Mouse (Mus musculus): ENCODE results near the gene Dll1.

The Dll1 gene

DNA sequence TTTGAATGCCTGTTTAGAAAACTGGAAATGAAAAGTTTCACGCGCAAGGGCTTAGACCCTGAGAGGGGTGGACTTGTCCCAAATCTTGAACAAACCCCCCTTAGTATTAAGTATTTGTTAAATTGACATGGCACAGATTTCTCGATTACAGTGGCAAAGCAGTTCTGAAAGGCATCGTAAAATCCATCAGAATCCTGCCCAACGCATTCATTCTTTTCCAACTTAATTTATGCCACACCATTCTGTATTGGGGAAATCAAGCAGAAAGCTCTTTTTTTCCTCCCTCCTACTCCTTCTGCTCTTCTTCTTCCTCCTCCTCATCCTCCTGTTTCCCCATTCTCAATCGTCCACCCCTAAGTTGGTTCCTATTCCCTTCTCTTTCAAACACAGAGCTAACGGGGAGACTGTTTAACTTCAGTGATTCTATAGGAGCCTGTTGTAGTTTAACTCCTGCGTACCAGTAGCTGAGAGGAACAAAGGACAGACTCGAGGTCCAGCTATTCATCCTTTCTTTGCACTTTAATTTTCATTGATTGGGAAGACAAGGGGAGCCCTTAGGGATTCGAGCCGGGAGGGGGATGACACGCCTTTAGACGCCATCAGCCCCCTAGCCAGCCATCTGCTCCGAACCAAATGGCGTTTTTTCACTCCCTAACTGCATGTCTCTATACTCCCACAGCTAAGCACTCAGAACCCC is 1.9 kb upstream of the Dll1 start:
- no peak for DNase-seq

DNA sequence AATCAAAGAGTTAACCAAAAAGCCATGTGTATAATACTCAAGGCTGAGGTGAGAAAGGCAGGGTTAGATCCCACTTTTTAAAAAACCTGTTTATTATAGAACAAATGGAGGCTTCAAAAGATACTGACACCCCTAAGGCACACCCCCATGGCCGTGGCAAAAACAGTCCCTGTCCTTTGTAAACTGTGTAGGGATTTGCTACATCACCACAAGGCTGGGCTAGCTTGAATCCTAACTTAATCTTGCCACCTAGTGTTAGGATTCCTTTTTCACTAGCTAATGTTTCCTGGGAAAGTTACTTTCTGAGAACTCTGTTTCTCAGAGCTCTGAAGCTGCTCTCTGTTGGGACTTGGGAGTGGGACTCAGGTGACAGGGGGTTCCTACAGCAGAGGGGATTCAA is 1.2 kb upstream of the Dll1 start:
- DNase-seq = no peak

DNA sequence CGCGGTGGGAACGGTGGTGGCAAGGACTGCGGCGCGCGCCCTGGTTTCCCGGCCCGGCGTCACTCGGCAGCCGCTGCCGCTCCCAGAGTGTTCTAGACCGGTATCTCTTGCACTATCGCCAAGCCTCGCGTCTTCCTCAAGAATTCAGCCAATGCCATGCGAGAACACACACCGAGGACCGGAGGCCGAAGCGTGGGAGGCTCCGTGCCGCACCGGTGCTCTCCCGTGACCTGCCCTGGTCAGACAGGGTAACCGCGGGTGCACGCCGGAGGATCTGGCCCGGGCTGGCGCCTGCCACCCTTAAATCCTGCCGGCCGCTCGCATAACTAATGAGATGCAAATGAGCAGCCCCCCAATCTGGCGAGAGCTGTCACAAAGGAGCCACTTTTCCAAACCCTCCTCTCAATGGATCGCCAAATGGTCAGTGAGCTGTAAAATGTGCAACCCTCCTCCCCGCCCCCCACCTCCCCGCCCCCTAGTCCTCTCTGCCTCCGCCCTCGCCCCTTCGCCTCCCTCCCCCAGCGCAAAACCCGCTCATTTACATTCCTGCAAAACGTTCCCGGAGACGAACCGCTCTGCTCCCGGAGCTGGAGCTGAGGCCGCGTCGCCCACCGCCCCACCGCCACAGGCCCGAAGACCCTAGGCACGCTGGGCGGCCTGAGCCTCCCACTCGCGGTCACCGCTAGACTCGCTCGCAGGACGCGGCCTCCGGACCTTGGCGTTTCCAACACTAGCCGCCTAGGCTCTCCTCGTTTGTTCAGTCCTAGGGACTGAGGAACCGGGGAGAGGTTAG is 775 bp downstream of the Dll1 start:
- peak; percentile 19 for DNase-seq

DNA sequence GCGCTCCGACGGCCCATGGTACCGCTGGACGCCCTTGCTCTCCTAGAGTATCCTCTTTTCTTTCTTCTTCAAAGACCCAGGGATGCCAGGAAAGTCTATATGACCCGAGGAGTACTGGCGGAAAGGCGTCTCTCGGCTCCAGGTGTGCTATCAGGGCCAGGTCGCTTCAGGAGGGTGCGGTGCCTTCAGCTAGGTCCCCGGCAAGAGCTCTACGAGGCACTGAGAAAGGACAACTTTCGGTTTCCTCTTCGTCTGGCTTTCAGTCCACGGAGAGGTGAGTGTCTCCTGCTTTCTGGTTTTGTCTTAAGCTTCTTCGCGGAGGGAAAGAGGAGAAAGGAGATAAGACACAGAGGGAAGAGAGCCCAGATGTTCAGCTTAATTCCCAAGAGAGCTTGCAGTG is 1.4 kb downstream of the Dll1 start:
- no peak for DNase-seq

DNA sequence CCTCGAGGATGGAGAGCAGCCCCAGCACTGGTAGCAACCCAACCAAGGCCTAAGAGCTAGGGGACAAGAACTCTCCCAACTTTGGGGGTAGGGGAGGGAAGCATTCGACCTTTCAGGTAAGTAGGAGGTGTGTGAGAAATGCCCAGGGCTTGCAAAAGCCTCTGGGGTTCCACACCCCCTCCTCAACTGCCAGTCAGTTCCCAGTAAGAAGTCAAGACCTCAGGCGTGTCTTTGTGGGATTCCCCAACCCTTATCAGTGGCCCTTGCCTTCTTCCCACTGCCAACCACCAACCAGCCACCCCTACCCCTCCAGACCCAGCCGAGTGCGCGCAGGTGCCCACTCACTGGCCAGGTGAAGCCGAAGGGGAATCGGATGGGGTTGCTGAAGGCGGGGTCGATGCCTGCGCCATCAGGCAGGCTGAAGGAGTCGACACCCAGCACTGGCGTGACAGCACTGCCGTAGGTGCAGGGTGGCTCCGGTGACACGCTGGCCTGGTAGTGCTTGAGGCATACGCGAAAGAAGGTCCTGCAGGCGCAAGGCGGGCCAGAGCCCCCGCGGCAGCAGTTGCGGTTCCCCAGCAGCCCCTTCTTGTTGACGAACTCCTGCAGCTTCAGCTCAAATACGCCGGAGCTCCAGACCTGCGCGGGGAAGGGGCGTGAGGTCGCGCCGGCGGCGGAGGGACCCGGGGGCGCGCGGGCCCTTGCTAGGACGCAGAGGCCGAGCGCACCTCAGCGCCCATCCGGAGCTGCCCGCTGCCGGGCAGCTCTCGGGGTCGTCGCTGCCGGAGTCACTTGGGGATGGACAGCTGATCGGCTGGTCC is 2.1 kb downstream of the Dll1 start:
- DNase-seq = no peak

DNA sequence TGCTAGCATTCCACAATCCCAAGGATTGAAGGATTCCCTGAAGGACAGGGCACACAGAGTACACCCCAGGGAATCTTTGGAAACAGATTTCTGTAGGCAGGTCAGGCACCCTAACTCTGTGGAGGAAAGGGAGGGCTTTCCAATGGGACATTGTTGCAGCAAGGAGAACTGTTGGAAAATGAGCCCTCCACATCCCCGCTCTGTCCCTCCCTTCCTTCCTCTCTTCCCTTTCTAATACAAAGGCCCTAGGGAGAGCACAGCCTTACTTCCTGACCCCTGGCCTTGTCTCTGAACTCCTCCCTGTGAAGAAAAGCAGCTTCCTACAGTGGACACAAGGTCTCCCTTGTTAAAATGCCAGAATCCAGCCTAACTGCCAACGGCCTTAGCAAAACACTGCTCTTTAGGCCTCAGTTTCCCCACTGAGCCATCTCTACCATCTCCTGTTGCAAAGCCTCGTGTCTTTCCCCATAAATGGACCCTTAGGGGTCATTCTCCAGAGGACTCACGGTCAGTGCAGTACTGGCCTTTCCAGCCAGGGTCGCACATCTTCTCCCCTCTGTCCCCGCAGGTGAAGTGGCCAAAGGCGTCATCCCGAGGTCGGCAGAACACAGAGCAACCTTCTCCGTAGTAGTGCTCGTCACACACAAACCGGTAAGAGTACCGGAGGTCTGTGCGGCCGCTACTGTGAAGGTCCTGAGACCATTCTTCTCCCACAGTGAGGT is 3.6 kb downstream of the Dll1 start:
- DNase-seq = no peak

DNA sequence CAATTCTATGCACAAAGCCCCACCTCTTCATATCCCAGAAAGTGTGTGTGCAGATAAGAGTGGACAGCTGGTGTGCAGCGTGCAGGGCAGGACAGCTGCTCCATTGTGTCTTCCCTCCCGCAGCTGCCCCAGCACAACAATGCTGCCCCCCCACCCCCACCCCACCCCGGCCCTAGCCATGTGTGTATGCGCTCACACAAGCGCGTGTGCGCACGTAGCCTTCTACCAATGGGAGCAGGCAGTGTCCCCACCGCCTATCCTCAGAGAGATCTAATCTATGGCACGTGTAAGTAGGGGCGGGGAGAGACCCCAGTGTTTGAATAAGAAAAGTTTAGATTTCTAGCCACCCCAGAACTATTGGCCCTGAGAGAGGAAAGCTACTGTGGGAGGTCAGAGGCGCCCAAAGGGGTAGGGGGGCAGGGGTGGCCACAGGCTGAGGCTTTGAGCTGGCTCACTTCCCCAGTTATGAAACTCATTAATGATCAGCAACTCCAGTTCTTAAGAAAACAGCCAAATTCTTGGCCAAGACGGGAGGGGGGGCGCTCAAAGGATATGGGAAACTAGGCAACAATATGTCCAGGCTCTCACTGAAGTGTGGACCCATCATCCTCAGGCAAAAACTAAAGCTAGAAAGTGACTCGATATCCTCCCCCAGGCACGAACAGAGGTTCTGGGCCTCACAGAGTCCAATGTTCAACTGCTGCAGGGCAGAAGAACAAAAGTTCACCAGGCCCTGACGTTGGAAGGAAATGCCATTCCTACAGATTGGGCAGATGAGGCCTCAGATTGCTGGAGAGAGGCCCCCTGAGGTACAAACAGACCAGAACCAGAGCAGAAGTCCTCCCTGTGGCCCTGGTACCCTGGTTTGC is 4.5 kb downstream of the Dll1 start:
- no peak for DNase-seq

DNA sequence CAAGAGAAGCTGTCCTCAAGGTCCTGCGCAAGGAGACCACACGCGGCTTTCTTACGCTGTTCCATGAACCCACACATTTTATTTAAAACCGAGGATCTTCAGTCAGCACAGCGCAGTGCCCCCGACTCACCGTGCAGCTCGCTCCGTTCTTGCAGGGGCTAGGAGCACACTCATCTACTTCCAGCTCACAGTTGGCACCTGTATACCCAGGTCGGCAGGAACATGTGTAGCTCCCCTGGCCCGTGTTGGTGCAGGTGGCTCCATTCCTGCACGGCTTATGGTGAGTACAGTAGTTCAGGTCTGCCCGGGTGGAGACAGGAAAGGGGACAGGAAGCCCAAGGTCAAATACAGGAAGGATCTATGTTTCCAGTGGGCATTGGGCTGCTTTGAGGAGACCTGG is 6.3 kb downstream of the Dll1 start:
- no peak for DNase-seq

DNA sequence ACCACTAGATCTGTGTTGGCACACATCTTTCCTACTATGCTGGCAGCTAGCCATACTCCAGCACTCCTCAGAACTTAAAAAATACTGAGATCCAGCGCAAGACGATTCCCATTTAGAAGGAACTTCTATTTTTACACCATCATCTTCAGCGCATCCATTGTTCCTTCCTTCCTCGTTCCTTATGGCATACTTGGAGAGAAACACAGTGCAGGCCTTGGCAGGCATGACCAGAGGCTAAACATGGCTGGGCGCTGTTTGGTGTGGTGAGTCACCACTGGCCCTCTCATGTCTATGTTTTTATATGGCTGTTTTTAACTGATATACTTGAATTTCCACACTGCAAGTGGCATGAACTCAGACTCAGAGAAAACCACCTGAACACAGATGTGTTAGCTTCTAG is 11.0 kb downstream of the Dll1 start:
- DNase-seq = no peak

DNA sequence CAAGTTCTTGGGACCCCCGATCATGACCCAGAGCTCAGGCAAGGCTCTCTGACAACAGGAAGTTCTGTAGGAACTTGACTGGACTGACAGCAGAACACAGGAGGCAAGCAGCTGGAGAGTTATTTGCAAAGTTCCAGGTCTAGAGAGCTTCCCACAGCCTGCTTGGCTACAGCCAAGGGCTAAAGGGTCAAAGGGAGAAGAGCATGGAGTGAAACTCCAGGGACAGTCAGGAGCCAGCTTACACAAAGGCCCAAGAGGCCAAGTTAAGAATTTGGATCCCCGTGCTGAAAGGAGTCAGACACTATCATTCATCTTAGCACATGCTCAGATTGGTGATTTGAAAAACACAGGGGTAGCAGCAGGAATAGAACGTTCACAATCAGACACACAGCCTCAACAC is 13.0 kb downstream of the Dll1 start:
- DNase-seq = no peak

DNA sequence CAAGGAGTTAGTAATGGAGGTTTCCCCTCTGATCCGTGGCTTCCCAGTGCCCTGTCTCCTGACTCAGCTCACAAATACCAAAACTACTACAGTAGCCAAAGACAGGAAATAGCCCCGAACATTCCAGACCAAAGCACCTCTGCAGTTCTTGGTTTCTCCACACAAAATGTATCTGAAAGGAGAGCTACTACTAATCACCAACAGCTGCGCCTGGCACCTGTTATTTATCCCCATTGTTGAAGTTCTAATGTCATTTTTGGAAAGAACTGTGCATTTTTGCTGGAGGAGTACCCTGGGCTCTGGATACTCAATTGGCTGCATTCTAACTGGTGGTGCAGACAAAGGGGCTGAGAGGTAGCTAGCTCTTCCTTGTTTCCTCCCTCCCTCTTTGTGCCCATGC is 19.6 kb downstream of the Dll1 start:
- no peak for DNase-seq

DNA sequence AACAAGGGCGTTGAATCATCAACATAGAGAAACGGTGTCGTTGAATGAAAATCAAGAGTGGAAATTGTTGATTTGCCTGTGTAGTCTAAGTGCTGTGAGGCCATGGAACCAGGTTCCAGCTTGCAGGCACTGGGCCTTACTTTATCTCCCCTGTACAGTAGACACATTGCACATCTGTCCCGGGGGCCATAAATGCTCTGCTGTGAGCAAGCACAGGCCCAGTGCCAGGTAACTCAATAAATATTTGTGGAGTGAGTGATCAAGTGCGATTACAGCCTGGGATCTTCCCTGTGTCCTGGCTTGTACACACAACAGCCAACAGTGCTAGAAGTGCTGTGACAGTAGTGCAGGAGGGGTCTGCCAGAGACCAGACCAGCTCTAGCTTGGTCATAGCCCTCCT is 20.1 kb downstream of the Dll1 start:
- no peak for DNase-seq

DNA sequence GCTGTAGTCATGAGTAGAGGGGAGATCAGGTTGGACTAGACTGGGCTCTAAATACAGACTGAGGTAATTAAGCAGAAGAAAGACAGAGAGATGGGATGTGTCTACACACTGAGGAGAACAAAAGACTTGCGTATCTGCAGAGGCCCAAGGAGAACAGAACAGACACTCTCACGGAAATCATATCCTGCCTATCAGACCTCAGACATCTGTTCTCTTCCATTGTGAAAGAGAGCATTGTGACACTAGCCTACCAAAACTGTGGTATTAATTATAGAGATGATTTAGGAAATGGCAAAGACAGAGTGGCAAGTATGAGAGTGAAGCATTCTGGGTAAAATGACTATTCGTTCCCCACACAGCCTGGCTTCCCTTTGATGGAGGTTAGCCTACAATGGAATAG is 21.6 kb downstream of the Dll1 start:
- DNase-seq = no peak

DNA sequence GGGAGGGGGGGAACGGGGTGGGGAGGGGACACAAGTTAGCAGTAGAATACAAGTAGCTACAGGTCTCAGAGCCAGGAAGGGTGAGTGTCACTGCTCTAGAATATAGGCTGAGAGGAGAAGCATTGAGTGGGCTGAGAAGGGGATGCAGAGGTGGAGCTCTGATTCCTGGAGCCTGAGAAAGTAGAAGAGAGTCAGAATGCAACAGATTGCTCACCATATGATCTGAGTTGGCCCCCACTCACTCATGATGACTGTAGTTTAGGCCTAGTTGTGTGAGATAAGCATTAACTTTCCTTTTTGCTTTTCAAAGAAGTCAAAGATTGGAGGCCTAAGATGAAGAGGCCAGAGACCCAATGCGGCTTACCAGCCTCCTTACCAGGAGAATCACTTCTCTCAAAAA is 22.7 kb downstream of the Dll1 start:
- no peak for DNase-seq

DNA sequence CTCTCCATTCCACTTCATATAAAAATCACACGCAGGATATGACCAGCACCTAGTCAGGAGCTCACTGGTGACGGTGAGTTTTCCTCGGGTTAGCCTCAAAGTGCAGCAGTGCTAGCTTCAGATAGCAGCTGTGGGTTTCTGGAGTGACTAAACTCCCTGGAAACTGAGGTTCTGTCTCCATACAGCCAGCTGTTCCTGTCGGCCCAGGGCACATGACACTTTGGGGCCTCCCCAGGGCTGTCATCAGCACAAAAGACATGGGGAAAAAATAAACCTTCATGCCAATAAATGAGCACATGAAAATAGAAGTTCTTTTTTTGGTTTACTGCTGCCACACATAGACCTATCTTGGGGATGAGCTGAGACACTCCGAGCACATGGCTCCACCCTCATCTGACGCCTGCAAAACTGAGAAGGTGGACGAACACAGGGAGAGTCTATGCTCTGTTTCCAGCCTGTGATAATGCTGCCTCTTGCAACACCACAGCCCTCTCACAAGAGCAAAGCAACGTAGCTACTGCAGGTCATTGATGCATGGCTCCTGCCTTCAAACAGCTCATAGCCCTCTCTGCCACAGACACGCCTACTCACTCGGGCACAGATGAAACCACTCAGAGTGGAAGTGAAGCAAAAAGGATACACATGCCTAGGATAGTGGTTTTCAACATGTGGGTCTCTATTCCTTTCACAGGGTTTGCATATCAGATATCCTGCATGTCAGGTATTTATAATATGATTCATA is 23.6 kb downstream of the Dll1 start:
- DNase-seq = no peak

DNA sequence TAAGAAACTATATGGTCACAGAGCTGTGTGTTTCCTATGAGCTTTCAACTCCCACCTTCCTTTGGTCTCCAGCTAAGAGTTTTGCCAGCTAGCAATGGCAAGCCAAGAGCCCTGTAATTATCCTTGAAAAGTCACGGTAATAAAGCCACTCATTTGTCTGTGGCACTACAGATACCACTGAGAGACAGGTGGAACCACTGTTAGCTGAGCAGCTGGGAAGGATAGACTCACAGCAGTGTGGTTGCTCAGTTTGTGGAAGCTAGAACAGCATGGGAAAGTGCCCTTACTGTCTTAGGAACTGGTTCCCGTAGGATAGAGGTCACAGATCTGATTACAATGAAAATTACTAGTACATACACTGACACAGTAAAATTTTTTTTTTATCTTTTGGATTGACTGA is 26.5 kb downstream of the Dll1 start:
- DNase-seq = no peak

DNA sequence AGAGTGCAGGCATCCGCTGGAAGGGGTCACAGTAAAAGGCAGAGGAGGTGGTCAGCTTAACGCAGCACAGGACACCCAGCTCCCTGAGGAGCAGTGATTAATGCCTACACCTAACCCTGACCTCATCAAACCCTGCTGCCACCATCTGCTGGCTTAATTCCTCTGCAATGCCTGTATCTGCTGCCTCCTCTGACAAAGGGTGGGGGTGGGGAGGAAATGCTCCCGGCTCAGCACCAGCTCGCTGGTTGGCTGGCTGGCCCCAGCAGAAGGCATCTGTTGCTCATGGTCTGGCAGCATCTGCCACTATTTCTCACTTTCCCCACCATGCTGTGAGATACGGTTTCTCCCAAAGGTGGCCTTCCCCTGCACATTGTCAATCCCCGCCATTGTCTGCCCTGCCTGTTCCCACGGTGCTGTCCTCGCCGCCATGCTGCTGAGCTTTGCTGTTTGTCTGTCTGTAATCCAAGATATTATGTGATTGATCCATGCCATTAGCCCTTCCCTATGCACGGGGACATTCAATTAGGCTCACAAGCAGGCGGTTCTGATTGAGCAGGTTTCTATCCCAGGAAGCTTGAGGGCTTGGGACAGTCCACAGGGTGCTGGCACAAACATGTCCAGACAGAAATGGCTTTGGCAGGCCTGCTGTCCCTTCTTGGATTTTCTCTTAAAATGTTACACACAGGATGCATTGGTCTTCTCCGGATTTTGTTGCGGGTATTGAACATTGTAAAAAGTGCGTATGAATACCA is 33.4 kb downstream of the Dll1 start:
- DNase-seq = no peak

DNA sequence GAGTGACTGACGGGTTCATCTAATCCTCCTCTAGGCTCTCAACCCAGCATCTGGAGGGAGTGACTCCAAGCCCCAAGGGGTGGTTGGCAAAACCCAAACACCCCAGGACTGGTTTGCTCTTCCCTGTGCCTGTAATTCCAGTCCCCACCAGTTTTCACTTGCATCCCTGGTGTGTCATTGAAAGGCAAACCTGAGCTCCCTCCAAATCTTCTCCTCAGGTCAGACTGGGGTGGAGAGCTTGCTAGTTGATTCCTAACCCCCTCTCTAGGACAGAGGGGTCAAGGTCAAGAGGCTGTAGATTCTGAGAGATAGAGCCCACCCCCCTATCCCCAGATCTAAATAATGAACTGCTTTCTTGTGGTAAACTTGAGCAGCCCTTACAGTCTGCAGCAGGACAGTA is 38.8 kb downstream of the Dll1 start:
- no peak for DNase-seq

DNA sequence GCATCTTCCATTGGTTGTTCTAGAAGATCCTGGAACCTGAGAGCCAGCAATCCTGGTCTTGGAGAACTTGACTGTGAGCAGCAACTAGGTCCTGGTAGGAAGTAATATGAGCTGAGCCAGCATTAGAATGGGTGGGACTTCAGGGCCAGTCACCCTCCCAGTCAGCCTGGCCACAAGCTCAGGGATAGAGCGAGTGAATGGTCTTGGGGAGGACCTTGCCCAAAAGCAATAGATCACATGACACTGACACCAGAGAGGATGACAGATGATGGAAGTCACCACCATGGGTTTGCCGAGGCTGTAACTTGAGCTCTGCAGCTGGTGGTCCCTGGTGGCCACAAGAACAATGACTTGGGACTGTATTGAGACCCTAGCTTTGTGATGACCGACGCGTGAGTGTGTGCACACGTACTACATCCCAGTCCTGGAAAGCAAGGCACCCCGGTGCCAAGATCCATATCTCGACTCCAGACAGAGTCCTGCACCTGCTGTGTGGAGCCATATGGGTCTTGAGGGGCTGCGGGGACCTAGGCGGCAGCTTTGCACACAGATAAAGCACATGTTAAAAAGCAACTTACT is 46.8 kb downstream of the Dll1 start:
- DNase-seq = no peak

DNA sequence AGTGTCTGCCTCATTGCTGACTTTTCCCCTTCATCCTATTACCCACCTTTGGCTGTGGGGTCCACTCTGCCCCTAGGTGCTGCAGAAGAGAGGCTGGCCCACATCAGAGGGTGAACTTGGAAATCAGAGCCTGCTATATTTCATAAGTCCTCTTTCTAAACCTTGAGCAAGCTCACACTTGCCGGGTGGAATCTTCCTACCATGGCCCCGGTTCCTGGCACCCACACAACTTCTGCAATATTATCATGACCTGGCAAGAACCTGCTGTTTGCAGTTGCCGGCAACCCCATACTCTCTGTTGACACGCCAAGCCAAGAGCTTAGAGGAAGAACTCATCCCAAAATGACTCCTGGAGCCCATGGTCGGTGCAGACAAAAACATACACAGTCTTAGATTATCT is 49.6 kb downstream of the Dll1 start:
- no peak for DNase-seq
